Mouse (Mus musculus) fat pad, adult 2 months (tissue): Measurements from ENCODE around the gene Mrpl10.
A peak's percentile ranks its signal among the peaks of the same experiment; 100 is the strongest.

Source experiments
- DNase-seq: peaks from one replicate; pipeline ENCODE4 v3.0.0-alpha.2; 2011; ENCODE audit warnings: low read depth, low spot score; ENCODE audit errors: extremely low read depth

Gene Mrpl10

DNA sequence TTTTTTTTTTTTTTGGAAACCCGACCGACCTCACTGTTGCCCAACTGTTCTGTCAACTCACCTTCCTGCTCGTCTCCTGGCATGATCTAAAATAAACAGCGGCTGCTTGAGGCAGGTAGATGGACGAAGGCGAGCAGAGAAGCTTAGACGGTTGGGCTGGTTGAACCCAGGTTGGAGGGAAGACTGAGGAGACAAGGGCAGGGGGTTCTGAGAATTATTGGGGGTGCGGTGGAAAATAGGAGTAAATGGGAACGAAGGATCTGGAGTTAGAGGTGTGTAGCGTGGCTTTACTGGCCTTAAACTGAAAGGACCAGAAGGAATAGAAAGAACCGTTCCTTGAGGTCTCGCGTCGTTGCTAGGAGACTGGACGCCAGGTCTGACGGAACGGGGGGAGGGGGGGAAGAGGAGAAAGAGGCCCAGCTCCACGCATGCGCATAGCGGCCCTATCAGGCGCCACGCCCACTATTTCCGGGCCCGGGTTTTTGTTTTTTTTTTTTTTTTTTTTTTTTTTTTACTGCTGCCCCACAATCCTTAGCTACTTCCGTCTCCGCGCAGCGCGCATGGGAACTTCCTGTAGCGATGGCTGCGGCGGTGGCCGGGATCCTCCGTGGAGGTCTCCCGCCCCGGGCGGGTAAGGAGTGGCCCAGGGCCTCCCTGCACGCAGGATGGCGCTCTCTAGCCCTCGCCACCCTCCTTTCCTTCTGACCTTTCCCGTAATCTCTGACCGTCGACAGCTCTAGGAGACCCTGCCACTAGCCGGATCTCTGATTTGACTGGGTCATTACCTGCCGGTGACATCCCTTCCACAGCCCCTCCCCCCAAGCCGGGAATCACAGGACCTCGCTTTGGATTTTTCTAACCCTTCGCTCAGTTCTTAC lies at the start of gene Mrpl10, which contains the start of gene Lrrc46:
Gene Mrpl10 (plus strand): TSS at position 539 of the 878 bp plus-strand sequence.
Gene Lrrc46 (minus strand): TSS at position 386 of the 878 bp plus-strand sequence.
- no peak for DNase-seq

DNA sequence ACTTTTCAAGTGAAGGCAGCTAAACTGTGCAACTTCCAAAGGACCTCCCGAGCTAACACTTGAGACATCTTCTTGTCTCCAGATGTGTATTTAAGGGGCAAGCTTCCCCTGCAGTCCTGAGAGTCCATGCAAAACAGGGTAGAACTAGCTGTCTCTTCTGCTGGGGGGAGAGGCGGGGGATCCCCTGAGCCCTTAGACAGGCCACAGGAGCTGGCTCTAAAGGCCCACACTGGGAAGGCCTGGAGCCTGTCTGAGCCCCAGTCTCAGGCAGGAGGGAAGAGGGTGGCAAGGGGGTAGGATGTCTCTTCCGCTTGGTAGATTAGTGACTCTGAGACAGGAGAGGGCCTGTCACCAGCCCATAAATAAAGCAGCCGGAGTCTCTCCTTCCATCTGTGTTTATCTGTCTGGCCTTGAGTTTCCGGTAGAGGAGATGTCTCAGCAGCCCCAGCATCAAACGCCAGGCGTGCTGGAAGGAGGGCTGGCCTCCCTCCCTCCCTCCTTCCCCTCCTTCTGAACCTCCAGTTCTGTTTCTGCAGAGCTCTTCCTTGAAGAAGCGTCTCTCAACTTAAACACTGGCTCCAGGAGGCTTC lies 48.5 kb upstream of the Mrpl10 start:
- no peak for DNase-seq

DNA sequence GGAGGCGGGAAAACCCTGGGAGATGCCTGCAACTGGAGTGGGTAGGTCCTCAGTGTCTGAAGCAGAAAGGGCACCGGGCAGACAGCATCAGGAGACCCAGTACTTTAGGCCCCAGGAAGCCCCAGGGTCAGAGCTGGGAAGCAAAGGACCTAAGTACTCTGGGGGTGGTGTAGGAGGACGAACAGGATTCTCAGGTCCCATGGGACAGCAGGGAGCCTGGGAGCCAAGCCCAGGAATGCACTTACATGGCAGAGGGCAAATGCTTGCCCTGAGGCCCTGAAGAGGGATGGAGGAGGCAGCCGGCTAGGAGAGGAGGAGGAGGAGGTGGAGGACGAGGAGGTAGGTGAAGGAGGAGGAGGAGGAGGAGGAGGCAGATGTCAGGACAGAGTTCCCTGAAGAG lies 46.3 kb upstream of the Mrpl10 start:
- DNase-seq: no peak

DNA sequence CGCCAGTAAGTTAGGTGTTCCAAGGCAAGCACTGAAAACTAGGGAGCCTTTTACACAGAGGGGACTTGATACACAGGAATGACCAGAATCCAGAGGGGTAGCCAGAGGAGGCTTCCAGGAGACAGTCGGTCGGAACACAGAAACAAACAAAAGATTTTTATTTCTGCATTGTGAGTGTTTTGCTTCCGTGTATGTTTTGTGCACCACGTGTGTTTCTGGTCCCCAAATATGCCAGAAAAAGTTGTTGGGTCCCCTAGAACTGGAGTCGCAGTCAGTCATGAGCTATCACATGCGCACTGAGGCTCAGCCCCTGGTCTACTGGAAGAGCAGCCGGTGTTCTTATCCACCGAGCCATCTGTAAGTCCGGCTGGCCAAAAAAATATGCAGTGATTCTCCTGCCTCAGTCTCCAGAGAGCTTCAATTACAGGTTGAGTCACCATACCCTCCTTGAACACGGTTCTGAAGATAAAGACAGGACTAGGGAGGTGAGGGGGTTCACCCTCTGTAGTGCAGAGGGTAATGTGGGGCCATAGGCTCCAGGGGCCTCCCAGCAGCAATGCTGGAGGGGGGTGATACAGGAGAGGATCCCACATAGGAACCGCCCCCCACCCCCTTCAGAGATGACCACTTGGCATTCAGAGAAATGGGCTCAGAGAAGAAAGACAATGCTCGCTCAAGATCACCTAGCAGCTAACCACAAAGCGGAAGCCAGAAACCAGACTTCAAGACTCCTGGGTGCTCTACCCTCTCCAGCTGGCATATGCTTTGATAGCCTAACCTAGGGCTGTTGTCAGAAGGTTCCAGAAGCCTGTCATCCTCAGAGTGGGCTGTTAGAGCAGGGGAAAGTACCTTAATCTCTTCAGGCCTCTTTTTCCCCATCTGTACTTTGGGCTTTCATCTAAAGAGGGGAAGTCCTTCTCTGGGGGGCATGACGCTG lies 45.3 kb upstream of the Mrpl10 start:
- DNase-seq: no peak

DNA sequence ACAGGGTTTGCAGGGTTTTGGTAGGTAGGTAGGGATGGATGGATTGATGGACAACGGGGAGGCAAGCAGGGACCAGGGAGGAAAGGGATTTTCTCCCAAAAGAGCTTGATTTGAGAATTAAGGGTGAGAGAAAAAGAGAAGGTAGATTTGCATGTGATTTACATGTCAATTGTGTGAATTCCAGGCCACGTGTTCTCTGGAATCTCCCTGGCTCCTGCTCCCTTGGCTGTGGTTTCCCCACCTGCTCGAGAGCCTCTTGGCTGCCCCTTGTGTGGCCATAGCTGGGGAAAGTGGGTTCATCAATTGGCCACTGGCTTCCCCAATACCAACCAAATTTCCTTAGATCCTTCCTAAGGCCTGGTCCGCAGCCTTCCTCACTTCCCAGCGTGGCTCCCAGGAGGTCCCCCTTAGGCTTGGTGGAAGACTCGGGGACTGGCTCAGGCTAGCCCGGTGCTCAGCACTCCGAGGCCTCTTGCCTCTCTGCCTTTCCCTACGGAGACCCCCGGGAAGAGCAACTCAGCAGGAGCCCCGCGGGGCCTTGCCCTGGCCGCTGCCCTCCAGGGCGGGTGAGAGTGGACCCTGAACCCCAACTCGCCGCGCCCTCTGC lies 44.5 kb upstream of the Mrpl10 start:
- DNase-seq: no peak

DNA sequence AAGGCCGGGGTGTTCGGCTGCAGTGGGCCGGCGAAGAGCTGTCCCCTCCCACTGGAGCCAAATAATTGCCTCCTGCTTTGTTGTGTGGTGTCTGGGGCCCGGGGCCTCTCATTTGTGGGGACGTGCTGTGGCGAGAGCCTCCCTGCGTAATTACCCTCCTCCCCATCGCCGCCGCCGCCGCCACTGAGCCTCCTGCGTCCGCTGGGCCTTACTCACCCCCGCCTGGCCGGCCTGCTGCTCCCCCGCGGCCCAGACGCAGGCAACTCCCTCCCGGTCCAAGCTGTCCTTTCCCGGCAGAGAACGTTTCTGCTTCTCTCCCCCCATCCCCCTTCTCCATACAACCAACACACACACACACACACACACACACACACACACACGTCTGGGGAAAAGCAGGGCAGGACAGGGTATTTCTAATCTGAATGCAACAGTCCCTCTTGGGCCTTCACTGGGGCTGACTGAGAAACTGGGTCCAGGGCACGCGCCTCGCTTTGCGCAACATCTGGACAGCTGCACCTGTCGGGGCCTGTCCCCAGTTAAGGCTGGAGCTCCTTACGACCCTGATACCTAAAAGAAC lies 43.9 kb upstream of the Mrpl10 start:
- no peak for DNase-seq

DNA sequence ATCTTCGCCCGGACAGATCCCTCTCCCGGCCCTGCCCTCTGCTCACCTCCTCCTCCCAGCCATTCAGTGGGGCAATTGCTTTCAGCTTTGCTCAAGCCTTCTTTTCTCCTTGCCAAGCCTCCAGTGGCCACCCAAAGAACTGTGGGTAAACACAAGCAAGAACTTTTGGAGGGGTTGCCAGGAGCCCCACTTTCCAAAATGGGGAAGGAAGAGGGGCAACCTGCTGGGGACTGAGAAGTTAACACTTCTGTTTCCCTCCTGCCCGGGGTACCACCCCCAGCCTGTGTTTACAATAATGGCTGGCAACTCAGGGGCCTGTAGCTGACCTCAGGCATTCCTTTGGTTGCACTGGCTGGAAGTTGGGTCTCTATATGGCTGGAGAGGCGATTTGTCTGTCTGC lies 38.2 kb upstream of the Mrpl10 start:
- DNase-seq: no peak

DNA sequence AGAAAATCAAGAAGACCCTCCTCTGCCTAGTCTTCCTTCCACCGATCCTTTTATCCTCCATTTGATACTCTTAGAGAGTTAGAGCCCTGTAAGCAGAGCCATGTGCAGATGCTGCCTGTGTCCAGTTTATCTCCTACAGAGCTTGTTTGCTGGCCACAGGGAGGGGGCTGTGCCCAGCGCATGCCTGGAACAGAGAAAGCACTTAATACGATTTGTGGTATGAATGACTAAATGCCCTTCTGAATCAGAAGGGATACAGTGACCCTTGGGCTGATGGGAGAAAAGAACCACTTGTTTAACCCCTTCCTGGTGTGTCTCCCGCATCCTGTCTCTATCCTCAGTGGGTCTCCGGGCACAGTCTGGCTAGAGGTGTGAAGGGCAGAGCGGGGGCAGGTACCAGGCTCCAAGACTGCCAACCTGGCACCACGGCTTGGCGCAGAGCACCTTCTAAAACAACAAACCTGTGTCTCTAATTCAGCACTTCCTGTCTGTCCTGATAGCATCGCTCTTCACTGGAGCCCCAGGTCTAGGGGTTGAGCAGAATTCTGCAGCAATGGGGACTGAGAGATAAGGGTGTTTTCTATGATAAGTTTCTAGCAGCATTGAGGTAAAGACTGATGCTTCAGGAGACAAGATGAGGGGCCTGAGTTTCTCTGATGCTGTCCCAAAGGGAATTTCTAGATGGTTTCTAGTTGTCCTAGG lies 34.1 kb upstream of the Mrpl10 start:
- DNase-seq: no peak

DNA sequence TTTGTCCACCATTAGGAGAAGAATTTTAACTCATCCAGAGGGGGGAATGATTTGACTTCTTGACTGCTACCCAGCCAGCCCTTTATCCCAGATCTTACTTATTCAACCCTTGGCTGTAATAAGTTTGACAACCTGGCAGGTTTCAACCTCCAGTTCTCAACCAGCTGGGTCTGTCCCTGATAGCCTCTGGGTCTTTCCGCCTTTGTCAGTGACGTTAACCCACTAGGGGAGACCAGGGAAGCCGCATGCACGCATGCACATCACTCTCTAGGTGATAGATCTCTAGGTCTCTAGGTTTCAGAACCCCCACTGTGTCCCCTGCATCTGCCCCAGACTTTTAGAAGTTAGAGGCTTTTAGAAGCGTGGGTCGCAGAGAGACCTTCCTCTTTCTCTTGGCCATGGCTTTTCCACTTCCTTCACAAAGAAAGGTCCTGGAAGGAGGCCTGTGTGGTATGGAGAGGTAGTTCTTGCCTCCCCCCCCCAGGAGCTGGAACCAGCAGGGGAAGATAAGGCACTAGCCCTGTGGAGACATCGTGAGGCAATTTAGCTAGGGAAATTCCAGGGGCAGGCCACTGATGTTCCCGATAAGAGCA lies 32.1 kb upstream of the Mrpl10 start:
- no peak for DNase-seq

DNA sequence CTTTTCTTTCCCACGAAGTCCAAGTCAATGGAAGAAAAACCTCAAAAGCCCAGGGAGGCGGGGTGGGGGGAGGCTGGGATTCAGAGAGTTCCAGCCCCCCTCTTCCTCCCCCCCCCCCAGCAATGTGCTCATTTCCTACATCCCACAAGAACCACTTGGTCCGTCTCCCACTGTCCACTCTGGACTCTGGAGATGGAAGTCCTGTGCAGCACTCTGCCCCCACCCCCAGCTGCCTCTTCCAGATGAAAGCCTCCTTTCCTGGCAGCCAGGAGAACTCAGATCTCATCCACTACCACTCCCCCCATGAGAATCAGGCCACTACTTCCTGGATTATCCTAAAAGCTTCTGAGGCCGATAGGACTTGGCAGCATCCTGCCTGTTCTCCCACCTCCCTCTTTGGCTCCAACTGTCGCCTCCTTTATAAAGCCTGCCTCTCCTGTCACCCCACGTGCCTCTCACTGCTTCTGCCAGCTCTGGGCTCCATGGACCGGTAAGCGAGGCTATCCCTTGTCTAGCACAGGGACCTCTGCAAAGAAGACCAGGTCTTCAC lies 28.2 kb upstream of the Mrpl10 start, which contains the start of gene Sp6:
Gene Sp6 (plus strand): TSS at position 274 of the 550 bp plus-strand sequence.
- no peak for DNase-seq

DNA sequence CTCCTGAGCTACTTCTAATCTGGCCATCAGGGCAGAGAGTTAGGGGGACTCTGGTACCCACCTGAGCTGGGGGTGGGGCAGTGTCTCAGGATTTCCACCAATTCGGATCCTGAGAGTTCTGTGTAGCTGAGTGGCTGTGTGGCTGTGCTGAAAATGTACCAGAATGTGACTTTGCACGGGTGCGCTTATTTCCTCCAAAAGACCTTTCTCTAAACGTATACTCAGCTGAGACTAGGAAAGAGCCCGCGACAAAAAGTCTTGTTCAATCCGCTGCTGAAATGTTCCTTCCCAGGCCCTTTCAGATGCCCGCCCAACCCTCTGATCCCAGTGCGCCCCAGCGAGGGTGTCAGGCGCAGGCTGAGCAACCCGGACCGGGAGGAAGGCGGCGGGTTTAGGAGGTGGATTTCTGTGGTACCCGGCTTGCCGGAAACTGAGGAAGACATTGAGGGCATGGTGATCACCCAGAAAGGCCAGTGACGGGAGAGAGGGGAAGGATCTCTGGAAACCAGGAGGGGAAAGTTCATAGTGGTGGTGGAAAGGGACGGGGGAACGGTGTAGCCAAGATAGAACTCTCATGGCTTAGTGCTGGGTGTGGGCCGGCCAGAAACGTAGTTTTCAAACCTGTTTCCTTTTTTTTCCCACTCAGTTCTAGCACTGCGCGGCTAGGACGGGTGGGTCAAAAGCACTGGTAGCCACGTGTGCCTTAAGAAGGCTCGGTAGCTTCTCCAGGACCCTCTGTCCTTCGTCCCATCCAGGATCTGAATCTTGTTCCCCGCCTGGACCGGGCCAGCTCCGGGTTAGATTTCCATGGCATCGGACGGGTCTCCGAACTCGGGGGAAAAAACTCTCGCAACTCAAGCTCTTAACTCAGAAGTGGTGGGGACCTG lies 23.4 kb upstream of the Mrpl10 start:
- DNase-seq: no peak

DNA sequence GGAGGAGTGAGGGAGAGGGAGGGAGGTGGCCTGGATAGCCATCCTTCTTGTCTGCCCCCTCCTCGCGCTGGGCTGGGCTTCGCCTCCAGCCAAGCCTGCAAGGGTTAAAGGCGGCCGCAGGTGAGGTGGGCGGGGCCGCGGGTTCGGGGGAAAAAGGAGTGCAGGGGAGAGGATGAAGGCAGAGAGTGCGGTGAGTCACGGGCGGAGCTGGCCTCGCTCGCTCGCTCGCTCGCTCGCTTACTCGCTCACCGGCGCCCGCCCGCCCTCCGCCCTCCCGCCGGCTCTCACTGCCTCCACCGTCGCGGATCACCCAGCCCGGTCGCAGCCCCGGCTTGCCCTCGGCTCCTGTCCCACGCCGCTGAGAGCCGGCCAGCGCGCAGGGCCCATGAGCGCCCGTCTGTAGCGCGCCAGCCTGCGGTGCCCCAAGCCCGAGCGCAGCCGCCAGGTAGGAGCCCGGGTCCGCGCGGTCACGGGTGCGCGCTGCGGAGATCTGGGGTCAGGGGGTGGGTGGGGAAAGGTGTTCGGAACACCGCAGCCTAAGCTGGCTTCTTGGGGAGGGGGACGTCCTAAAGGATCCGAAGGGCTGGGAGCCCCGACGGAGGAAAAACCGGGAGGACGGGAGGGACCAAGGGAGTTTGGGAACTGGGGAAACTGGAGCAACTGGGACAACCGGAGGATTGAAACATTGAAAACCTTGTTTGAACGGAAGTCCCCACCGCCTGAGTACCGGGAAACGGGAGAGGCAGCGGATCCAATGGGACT lies 22.6 kb upstream of the Mrpl10 start:
- no peak for DNase-seq

DNA sequence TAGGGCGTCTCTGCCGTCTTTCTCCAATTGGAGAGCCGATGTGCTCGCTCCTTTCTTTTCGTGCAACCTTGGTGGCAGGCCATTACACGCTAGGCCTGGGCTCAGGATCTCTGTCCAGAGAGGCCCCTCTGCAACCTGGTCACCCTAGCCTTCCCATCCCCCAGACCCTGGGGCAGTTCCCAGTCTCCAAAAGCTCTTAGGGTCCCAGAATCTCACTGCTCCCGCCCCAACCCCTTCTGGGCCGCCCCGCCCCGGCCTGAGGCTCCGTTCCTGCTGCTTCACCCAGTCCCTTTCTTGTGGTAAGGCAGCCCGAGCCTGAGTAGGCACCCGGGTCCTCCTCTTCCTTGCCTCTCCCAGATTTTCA lies 22.0 kb upstream of the Mrpl10 start:
- no peak for DNase-seq

DNA sequence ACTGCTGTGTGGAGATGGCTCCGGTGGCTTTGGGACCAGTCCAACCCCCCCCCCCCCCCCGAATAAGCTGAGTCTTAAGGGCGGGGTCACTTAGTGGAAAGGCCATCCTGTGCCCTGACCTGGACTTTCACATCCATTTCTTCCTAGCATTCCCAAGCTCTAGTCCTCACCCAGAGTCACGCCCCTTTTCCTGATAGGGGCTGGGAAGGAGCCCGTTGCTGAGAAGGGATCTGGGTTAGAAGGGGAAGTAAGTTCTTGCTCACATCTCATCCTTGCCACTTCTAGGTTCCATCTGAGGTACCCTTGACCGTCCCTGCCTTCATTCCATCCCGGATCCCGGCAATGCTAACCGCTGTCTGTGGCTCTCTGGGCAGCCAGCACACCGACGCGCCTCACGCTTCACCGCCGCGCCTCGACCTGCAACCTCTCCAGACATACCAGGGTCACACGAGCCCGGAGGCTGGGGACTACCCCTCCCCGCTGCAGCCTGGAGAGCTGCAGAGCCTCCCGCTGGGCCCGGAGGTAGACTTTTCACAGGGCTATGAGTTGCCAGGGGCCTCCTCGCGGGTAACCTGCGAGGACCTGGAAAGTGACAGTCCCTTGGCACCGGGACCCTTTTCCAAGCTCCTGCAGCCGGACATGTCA lies 20.1 kb upstream of the Mrpl10 start:
- DNase-seq: no peak

DNA sequence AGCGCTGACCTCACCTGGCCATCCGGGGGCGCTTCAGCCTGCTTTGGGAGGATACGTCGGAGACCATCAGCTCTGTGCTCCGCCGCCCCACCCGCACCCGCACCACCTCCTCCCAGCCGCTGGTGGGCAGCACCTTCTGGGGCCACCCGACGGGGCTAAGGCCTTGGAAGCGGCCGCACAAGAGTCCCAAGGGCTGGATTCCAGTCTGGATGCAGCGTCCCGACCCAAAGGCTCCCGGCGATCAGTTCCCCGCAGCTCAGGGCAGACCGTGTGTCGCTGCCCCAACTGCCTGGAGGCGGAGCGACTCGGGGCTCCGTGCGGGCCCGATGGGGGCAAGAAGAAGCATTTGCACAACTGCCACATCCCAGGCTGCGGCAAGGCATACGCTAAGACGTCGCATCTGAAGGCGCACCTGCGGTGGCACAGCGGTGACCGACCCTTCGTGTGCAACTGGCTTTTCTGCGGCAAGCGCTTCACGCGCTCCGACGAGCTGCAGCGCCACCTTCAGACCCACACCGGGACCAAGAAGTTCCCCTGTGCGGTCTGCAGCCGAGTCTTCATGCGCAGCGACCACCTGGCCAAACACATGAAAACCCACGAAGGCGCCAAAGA lies 19.4 kb upstream of the Mrpl10 start:
- no peak for DNase-seq

DNA sequence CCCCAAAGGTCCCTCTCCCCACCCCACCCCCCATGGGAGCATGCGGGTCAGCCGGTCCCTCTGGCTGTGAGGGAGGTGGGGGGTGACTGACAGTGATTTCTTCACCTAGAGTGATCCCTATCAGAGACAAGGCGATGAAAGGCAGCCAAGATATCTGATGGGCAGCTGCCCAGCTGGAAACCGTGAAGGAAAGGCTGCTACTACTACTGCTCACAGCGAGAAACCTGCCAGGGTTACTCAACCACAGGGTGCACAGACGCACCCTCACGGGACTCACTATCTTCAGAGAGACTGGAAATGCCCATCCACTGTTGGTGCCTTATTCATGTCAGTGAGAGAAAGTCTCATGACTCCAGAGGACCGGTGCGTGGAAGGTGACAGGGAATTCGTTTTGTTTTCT lies 16.4 kb upstream of the Mrpl10 start:
- peak; percentile 95 for DNase-seq
